Mouse (Mus musculus) midbrain, embryonic 10.5 days (tissue): ENCODE data around the gene Endou. TPM values are rescaled to one million over a fixed set of nuclear protein-coding genes. Genes with fewer than 3 reads are reported as not detected.

ENCODE experiments used
- DNase-seq: peaks from one replicate; pipeline ENCODE4 v3.0.0-alpha.2; 2017; ENCODE audit warnings: low spot score
- H3K27ac ChIP-seq: fragments of 300-500 bp; sonication (generic); replicated peaks from 2 replicates; pipeline ENCODE4 v1.5.1; 2016; ENCODE audit warnings: mild to moderate bottlenecking
- H3K27me3 ChIP-seq: fragments of 300-500 bp; sonication (generic); 2 replicates; pipeline ENCODE4 v1.6.1; 2016; ENCODE audit warnings: low read depth, mild to moderate bottlenecking; ENCODE audit not compliant: poor library complexity, severe bottlenecking
- H3K36me3 ChIP-seq: fragments of 300-500 bp; sonication (generic); 2 replicates; pipeline ENCODE4 v1.6.1; 2016; ENCODE audit warnings: mild to moderate bottlenecking, moderate library complexity
- H3K4me1 ChIP-seq: fragments of 300-500 bp; sonication (generic); 2 replicates; pipeline ENCODE4 v1.6.1; 2016
- H3K4me3 ChIP-seq: fragments of 300-500 bp; sonication (generic); 2 replicates; pipeline ENCODE4 v1.5.1; 2016; ENCODE audit warnings: mild to moderate bottlenecking, moderate library complexity
- H3K9me3 ChIP-seq: fragments of 300-500 bp; sonication (generic); replicated peaks from 2 replicates; pipeline ENCODE4 v1.6.1; 2016; ENCODE audit warnings: mild to moderate bottlenecking
- WGBS: fragments of 180-500 bp; shearing (Covaris S2); methylation state at CpG from one replicate; pipeline ENCODE4 v1.1.7; 2016; 5-methylcytosine and 5-hydroxymethylcytosine counted together
- polyA plus RNA-seq: library from polyadenylated mRNA; unstranded; fragments of >200 nt; fragmentation: Nextera tagmentation; extraction: Ambion mirVana; gene quantifications from 2 replicates; pipeline ENCODE4 v1.2.1, GENCODE M21; 2016

The Endou gene
- 0.12 and 0.26 TPM in 2 replicates for polyA plus RNA-seq

- no peak within 1 kb of the TSS for H3K4me3 ChIP-seq
- H3K27me3 ChIP-seq: no peaks in the 10 kb centered on the region
- no peak for DNase-seq
- peaks cover 18% of the 10 kb centered on the region for H3K4me1 ChIP-seq
- no peaks in the 10 kb centered on the region for H3K36me3 ChIP-seq
- 91% methylated on average over 8 of the region's 8 CpGs for WGBS
- H3K27ac ChIP-seq: no peak within 1 kb of the TSS
- H3K9me3 ChIP-seq: peaks cover 5% of the 10 kb centered on the region; the same call in 1 of the 2 replicates
Observed at GRCm38 (mm10) chr15:97731111-97731510, at the start of gene Endou. Gene Endou (minus strand): TSS chr15:97731339.

DNA sequence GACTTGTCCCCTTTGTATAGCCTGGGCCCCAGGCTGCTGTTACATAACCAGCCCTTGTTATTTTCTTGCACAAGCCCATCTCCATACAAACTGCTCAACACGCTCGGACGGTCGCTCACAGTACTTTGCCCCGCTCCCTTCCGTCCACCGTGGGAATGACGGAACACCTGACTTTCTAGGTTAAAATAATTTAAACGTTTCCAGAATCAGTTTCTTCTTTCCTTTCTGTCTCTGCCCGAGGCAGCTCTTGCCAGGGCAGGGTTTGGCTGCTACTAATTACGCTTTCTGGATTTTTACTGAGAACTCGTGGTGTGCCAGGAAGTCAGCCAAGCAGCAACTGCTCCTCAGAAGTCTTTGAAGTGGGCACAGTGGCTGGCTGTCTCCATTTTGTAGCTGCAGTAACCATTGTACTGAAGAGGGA lies 49.5 kb upstream of the Endou start:
- Histone ChIP-seq H3K36me3 (no peaks in the 10 kb centered on the region), H3K9me3 (no peaks in the 10 kb centered on the region), H3K27ac (no peak overlapping the region), H3K4me3 (no peak overlapping the region), H3K4me1 (peaks cover 29% of the 10 kb centered on the region), H3K27me3 (peaks cover 45% of the 10 kb centered on the region)
- WGBS: 81% methylated on average over 12 of the region's 12 CpGs
- DNase-seq: no peak

GRCm38 (mm10) chr15:97779576-97779975 lies 48.4 kb upstream of the Endou start:
- Histone ChIP-seq H3K27me3 (peaks cover 49% of the 10 kb centered on the region), H3K4me3 (no peak overlapping the region), H3K27ac (no peak overlapping the region), H3K36me3 (no peaks in the 10 kb centered on the region), H3K4me1 (peaks cover 28% of the 10 kb centered on the region), H3K9me3 (no peaks in the 10 kb centered on the region)
- WGBS: 89% methylated on average over 1 of the region's 1 CpGs
- DNase-seq: no peak

- H3K9me3 ChIP-seq: no peaks in the 10 kb centered on the region
- no peak for DNase-seq
- peaks cover 57% of the 10 kb centered on the region for H3K27me3 ChIP-seq
- H3K36me3 ChIP-seq: no peaks in the 10 kb centered on the region
- H3K4me1 ChIP-seq: peaks cover 29% of the 10 kb centered on the region
- H3K4me3 ChIP-seq: no peak within 1 kb of the TSS
- 79% methylated on average over 8 of the region's 8 CpGs for WGBS
- H3K27ac ChIP-seq: no peak within 1 kb of the TSS
Observed at GRCm38 (mm10) chr15:97778311-97779098, 47.4 kb upstream of the Endou start, which contains the start of gene Slc48a1. Gene Slc48a1 (plus strand): TSS chr15:97778520.

- DNase-seq: no peak
- H3K27me3 ChIP-seq: peaks cover 41% of the 10 kb centered on the region
- H3K36me3 ChIP-seq: no peaks in the 10 kb centered on the region
- WGBS: 83% methylated on average over 6 of the region's 6 CpGs
- H3K27ac ChIP-seq: no peak overlapping the region
- peaks cover 25% of the 10 kb centered on the region for H3K4me1 ChIP-seq
- H3K9me3 ChIP-seq: no peaks in the 10 kb centered on the region
- no peak overlapping the region for H3K4me3 ChIP-seq
Observed at GRCm38 (mm10) chr15:97776919-97777318, 45.8 kb upstream of the Endou start.

GRCm38 (mm10) chr15:97776514-97776913 lies 45.4 kb upstream of the Endou start:
- Histone ChIP-seq H3K36me3 (no peaks in the 10 kb centered on the region), H3K9me3 (no peaks in the 10 kb centered on the region), H3K27me3 (peaks cover 38% of the 10 kb centered on the region), H3K27ac (no peak overlapping the region), H3K4me3 (no peak overlapping the region), H3K4me1 (peaks cover 23% of the 10 kb centered on the region)
- peak; percentile 64 for DNase-seq
- WGBS: 10% methylated on average over 8 of the region's 8 CpGs

DNA sequence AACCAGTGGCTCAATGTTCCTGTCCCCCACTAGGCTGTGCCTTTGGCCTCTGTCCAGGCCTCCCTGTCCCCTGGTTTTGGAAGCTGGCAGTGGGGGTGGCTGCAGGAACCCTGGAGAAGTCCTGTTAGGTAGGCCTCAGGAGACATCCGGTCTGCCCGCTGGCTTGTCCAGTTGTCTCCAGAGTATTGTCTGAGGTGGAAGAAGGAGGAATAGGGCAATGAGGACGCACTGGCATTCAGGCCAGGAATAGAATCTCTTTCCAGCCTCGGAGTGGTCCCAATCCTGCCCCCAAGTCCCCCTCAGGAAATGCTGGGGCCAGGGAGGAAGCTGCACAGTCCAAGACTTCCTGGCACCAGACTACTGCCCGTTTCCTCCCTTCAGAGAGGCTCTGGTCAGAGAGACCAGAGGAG lies 42.8 kb upstream of the Endou start:
- Histone ChIP-seq H3K36me3 (no peaks in the 10 kb centered on the region), H3K27ac (peak overlapping the region; percentile 46; the same call in 1 of the 2 replicates), H3K9me3 (no peaks in the 10 kb centered on the region), H3K27me3 (peaks cover 51% of the 10 kb centered on the region), H3K4me1 (peaks cover 23% of the 10 kb centered on the region), H3K4me3 (no peak overlapping the region)
- 82% methylated on average over 5 of the region's 5 CpGs for WGBS
- DNase-seq: no peak

DNA sequence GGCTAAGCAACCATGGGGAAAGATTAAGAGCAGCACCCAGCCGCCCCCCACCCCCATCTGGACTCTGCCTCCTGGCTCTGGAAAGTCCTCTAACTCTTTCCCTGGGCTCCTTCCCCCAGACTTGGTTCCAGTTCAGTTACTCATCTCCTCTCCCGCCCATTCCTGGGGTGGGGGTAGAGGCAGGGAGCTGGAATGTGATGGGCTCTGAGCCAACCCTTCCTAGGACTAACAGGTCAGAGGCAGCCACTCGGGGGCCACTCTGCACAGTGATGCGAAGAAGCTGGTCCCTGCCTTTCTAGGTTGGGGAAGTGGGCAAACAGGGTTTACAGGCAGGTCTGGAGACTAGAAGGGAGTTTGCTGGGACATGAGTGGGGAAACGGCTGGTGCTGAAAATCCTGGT lies 42.0 kb upstream of the Endou start:
- peak overlapping the region; percentile 49 for H3K27ac ChIP-seq
- no peaks in the 10 kb centered on the region for H3K36me3 ChIP-seq
- H3K4me3 ChIP-seq: no peak overlapping the region
- no peaks in the 10 kb centered on the region for H3K9me3 ChIP-seq
- WGBS: 23% methylated on average over 5 of the region's 5 CpGs
- H3K4me1 ChIP-seq: peaks cover 28% of the 10 kb centered on the region
- peaks cover 60% of the 10 kb centered on the region for H3K27me3 ChIP-seq
- no peak for DNase-seq

GRCm38 (mm10) chr15:97770280-97770679 lies 39.1 kb upstream of the Endou start:
- WGBS: 84% methylated on average over 8 of the region's 8 CpGs
- Histone ChIP-seq H3K27ac (no peak overlapping the region), H3K4me1 (peaks cover 51% of the 10 kb centered on the region), H3K9me3 (no peaks in the 10 kb centered on the region), H3K27me3 (peaks cover 79% of the 10 kb centered on the region), H3K4me3 (no peak overlapping the region), H3K36me3 (no peaks in the 10 kb centered on the region)
- no peak for DNase-seq

DNA sequence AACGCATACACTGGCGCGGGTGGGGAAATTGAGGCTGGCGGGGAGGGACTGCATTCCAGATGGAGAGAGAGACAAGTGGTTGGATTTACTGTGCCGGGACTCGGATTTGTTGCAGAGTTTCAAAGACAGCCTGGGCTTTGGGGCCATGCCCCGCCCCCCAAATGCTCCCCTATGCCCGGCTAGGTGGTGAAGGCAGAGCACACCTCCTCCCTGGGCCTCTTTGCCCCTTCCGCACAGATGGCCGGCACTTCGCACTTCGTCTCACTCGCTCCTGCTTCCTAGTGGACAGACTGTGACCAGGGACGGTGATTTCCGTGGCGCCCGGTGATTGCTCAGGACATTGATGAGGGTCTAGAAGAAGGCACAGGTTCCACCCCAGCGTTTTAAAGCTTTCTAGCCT lies 37.1 kb upstream of the Endou start:
- DNase-seq: peak; percentile 47
- WGBS: 1% methylated on average over 18 of the region's 18 CpGs
- Histone ChIP-seq H3K4me1 (peaks cover 53% of the 10 kb centered on the region), H3K36me3 (no peaks in the 10 kb centered on the region), H3K4me3 (peak overlapping the region; percentile 61), H3K27ac (peak overlapping the region; percentile 79), H3K9me3 (no peaks in the 10 kb centered on the region), H3K27me3 (peaks cover 82% of the 10 kb centered on the region)

- Histone ChIP-seq H3K9me3 (no peaks in the 10 kb centered on the region), H3K4me3 (peak within 1 kb of the TSS; percentile 61), H3K36me3 (no peaks in the 10 kb centered on the region), H3K27me3 (peaks cover 86% of the 10 kb centered on the region), H3K4me1 (peaks cover 52% of the 10 kb centered on the region), H3K27ac (peak within 1 kb of the TSS; percentile 79)
- under 1% methylated on average over 44 of the region's 44 CpGs for WGBS
- peak; percentile 81 for DNase-seq
Observed at GRCm38 (mm10) chr15:97767280-97768186, 36.4 kb upstream of the Endou start, which contains the start of gene Rapgef3. Gene Rapgef3 (minus strand): TSS chr15:97767972.

- WGBS: 8% methylated on average over 23 of the region's 23 CpGs
- Histone ChIP-seq H3K27ac (peak overlapping the region; percentile 79), H3K36me3 (no peaks in the 10 kb centered on the region), H3K9me3 (no peaks in the 10 kb centered on the region), H3K4me3 (peak overlapping the region; percentile 61), H3K27me3 (peaks cover 94% of the 10 kb centered on the region), H3K4me1 (peaks cover 57% of the 10 kb centered on the region)
- DNase-seq: peak; percentile 39
Observed at GRCm38 (mm10) chr15:97766594-97767279, 35.6 kb upstream of the Endou start.
